Mouse (Mus musculus): ENCODE data around the gene Ogfrl1. TPM values are rescaled to one million over a fixed set of nuclear protein-coding genes. Genes with fewer than 3 reads are reported as not detected.

Gene Ogfrl1
- total and polyA plus RNA-seq, 3 experiments: 6.6 to 9.0 TPM; not detected in 1

GRCm38 (mm10) chr1:23324226-23324625 is 73.3 kb downstream of the Ogfrl1 start:
- Histone ChIP-seq H3K27ac (ENCODE audit: control insufficient read depth, low read depth, low read length) (no peak overlapping the region), H3K27me3 (ENCODE audit: control insufficient read depth in 1 of 2, insufficient read depth in 2 of 2, low read length in 2 of 2) (no peaks in the 10 kb centered on the region), H3K4me1 (ENCODE audit: control insufficient read depth in 1 of 2, insufficient read depth in 2 of 2, low read length in 2 of 2) (no peaks in the 10 kb centered on the region), H3K79me2 (ENCODE audit: control insufficient read depth, insufficient read depth, low read length, poor library complexity) (no peaks in the 10 kb centered on the region), H3K9me3 (replicated peaks; ENCODE audit: insufficient read depth, low read length) (no peaks in the 10 kb centered on the region), H3K4me3 (ENCODE audit: control insufficient read depth in 1 of 2, insufficient read depth in 1 of 2, low read depth in 2 of 2, low read length in 2 of 2) (no peak overlapping the region), H3K9ac (ENCODE audit: control insufficient read depth, low read depth, low read length, poor library complexity, severe bottlenecking) (no peak overlapping the region), H3K36me3 (ENCODE audit: control insufficient read depth in 1 of 2, insufficient read depth in 2 of 2, low read length in 2 of 2) (no peaks in the 10 kb centered on the region)
- DNase-seq (ENCODE audit: low read depth, low spot score): peak; percentile 61
- TF ChIP-seq ZKSCAN1 (IDR thresholded peaks at IDR 0.05; ENCODE audit: low read depth, low read length): no peak
- TF ChIP-seq GATA1 (IDR thresholded peaks at IDR 0.05; ENCODE audit: low read depth, low read length): no peak
- TF ChIP-seq CTCF (IDR thresholded peaks at IDR 0.05 in 2 of 3, conservative IDR thresholded peaks at IDR 0.05 in 1 of 3; ENCODE audit: control insufficient read depth in 1 of 3, insufficient read depth in 1 of 3, low read depth in 2 of 3, low read length in 3 of 3, poor library complexity in 1 of 3, severe bottlenecking in 1 of 3): peak in 2 of 3 experiments; percentile 44 to 74; a peak in 4 of 6 replicates
- TF ChIP-seq MYC (IDR thresholded peaks at IDR 0.05; ENCODE audit: low read depth, low read length): no peak
- TF ChIP-seq RAD21 (IDR thresholded peaks at IDR 0.05; ENCODE audit: low read depth, low read length): peak; percentile 92
- no peak for TF ChIP-seq POLR2AphosphoS2 (IDR thresholded peaks at IDR 0.05; ENCODE audit: low read length)
- no peak for TF ChIP-seq POLR2A (IDR thresholded peaks at IDR 0.05; ENCODE audit: control insufficient read depth in 1 of 2, insufficient read depth in 1 of 2, low read depth in 1 of 2, low read length in 2 of 2, poor library complexity in 1 of 2)
- TF ChIP-seq ZC3H11A (IDR thresholded peaks at IDR 0.05; ENCODE audit: low read depth, low read length): peak; percentile 93
- TF ChIP-seq SMC3 (IDR thresholded peaks at IDR 0.05; ENCODE audit: low read depth, low read length): peak; percentile 92
- no peak for TF ChIP-seq KAT2A (conservative IDR thresholded peaks at IDR 0.05; ENCODE audit: low read depth, low read length)
- TF ChIP-seq ETS1 (IDR thresholded peaks at IDR 0.05; ENCODE audit: low read depth, low read length): no peak
- TF ChIP-seq RCOR1 (IDR thresholded peaks at IDR 0.05; ENCODE audit: low read depth, low read length): no peak

GRCm38 (mm10) chr1:23323286-23323685 is 74.3 kb downstream of the Ogfrl1 start:
- H3K79me2 ChIP-seq (ENCODE audit: control insufficient read depth, insufficient read depth, low read length, poor library complexity): no peaks in the 10 kb centered on the region
- H3K4me1 ChIP-seq (ENCODE audit: control insufficient read depth in 1 of 2, insufficient read depth in 2 of 2, low read length in 2 of 2): no peaks in the 10 kb centered on the region
- no peak overlapping the region for H3K9ac ChIP-seq (ENCODE audit: control insufficient read depth, low read depth, low read length, poor library complexity, severe bottlenecking)
- no peaks in the 10 kb centered on the region for H3K36me3 ChIP-seq (ENCODE audit: control insufficient read depth in 1 of 2, insufficient read depth in 2 of 2, low read length in 2 of 2)
- no peak overlapping the region for H3K27ac ChIP-seq (ENCODE audit: control insufficient read depth, low read depth, low read length)
- H3K4me3 ChIP-seq (ENCODE audit: control insufficient read depth in 1 of 2, insufficient read depth in 1 of 2, low read depth in 2 of 2, low read length in 2 of 2): no peak overlapping the region
- TF ChIP-seq TAL1 (IDR thresholded peaks at IDR 0.05; ENCODE audit: low read length) (no peak), E2F4 (IDR thresholded peaks at IDR 0.05; ENCODE audit: borderline replicate concordance, low read depth, low read length) (no peak), ELF1 (IDR thresholded peaks at IDR 0.05; ENCODE audit: low read depth, low read length) (no peak), NELFE (IDR thresholded peaks at IDR 0.05; ENCODE audit: low read depth, low read length) (no peak), CHD2 (IDR thresholded peaks at IDR 0.05; ENCODE audit: low read length) (no peak), TBP (IDR thresholded peaks at IDR 0.05; ENCODE audit: low read depth, low read length) (no peak)
- no peak for DNase-seq (ENCODE audit: low read depth, low spot score)
- no peaks in the 10 kb centered on the region for H3K9me3 ChIP-seq (replicated peaks; ENCODE audit: insufficient read depth, low read length)
- no peaks in the 10 kb centered on the region for H3K27me3 ChIP-seq (ENCODE audit: control insufficient read depth in 1 of 2, insufficient read depth in 2 of 2, low read length in 2 of 2)

Measured in MEL (cell line).